Mouse (Mus musculus) CD4-positive, CD25-positive, alpha-beta regulatory T cell (primary cell): ENCODE data around the gene Crbn. TPM values are rescaled to one million over a fixed set of nuclear protein-coding genes. Genes with fewer than 3 reads are reported as not detected.

Source experiments
- polyA plus RNA-seq: library from polyadenylated mRNA; unstranded; fragments of 100-300 nt; shearing (Covaris generic); gene quantifications from one replicate; pipeline ENCODE4 v1.2.1, GENCODE M21; 2017

The Crbn gene
- 123 TPM for polyA plus RNA-seq

GRCm38 (mm10) chr6:106799333-106800226, at the start of gene Crbn:
TSS of gene Crbn (minus strand) at chr6:106800077.

DNA sequence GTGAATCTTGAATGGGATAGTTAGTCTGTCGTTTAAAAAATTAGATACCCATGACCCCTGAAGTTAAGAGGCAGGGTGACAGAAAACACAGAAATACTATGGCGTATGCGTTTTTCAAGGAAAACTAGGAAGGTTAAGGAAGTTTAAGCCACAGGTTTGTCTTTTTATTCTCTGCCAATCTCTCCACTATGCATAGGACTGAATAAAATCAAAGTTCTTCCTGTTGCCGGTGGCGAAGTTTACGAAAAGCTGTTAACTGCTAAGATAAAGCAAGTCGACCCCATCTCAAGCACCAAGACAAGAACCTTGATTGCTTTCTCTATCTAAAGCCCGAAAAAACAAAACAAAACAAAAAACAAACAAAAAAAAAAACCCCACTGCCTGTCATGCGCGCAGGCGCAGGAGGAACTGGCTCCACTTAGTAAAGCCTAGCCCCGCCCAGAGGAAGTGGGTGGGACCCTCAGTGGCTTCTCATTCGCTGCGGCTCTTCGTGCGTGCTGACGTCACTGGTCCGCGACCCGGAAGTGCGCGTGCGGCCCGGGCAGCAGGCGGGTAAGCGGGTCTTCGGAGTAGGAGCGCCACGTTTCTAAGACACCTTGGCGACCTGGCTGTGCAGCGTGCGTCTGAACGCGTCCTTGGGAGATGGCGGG, 31.1 kb downstream of the Crbn start, which contains the start of gene Trnt1:
TSS of gene Trnt1 (plus strand) at position 481 of the 650 bp plus-strand sequence.

DNA sequence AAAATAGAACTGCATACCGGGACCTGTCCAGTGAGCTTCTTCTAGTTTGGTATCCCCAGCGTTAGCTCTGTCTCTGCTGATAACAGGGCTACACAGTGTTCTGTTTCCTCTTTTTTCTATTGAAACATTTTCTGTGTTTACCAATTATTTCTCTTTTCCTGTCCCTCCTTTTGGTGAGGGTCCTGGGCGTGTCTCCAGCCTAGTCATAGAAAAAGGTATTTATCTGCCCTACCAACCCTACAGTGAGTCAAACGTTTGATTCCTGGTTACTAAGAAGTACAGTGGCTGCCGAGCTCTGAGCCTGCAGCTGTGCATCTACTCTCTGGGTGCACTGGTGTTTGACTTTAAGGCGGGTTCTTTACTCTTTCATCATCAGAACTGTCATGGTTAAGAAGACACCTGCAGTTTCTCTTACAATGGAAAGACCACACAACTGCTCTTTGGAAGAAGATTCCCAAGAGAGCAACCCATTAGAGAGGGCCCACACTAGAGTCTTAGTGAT, 50.9 kb downstream of the Crbn start, which contains the start of gene Il5ra:
TSS of gene Il5ra (minus strand) at position 151 of the 502 bp plus-strand sequence.

Other genes with a start within 250 kb of the Crbn start
- 0.23 TPM for gene Il5ra, start 51.0 kb downstream of the Crbn start, polyA plus RNA-seq
- gene Trnt1, start 31.0 kb downstream of the Crbn start, polyA plus RNA-seq = 64.6 TPM